Mouse (Mus musculus) midbrain, embryonic 10.5 days (tissue): ENCODE data around the gene Lamc1. TPM values are rescaled to one million over a fixed set of nuclear protein-coding genes. Genes with fewer than 3 reads are reported as not detected.
"Not testable (repeated sequence)": the region's sequence is repeated elsewhere in the genome, so short reads cannot be mapped to it uniquely, and the experiment has no call there.

ENCODE experiments used
- DNase-seq: peaks from one replicate; pipeline ENCODE4 v3.0.0-alpha.2; 2017; ENCODE audit warnings: low spot score
- H3K27ac ChIP-seq: fragments of 300-500 bp; sonication (generic); replicated peaks from 2 replicates; pipeline ENCODE4 v1.5.1; 2016; ENCODE audit warnings: mild to moderate bottlenecking
- H3K27me3 ChIP-seq: fragments of 300-500 bp; sonication (generic); 2 replicates; pipeline ENCODE4 v1.6.1; 2016; ENCODE audit warnings: low read depth, mild to moderate bottlenecking; ENCODE audit not compliant: poor library complexity, severe bottlenecking
- H3K36me3 ChIP-seq: fragments of 300-500 bp; sonication (generic); 2 replicates; pipeline ENCODE4 v1.6.1; 2016; ENCODE audit warnings: mild to moderate bottlenecking, moderate library complexity
- H3K4me1 ChIP-seq: fragments of 300-500 bp; sonication (generic); 2 replicates; pipeline ENCODE4 v1.6.1; 2016
- H3K4me3 ChIP-seq: fragments of 300-500 bp; sonication (generic); 2 replicates; pipeline ENCODE4 v1.5.1; 2016; ENCODE audit warnings: mild to moderate bottlenecking, moderate library complexity
- H3K9me3 ChIP-seq: fragments of 300-500 bp; sonication (generic); replicated peaks from 2 replicates; pipeline ENCODE4 v1.6.1; 2016; ENCODE audit warnings: mild to moderate bottlenecking
- WGBS: fragments of 180-500 bp; shearing (Covaris S2); methylation state at CpG from one replicate; pipeline ENCODE4 v1.1.7; 2016; 5-methylcytosine and 5-hydroxymethylcytosine counted together
- polyA plus RNA-seq: library from polyadenylated mRNA; unstranded; fragments of >200 nt; fragmentation: Nextera tagmentation; extraction: Ambion mirVana; gene quantifications from 2 replicates; pipeline ENCODE4 v1.2.1, GENCODE M21; 2016

Gene Lamc1
- polyA plus RNA-seq, 1 experiment from 2014 or later = 21.2 TPM

GRCm38 (mm10) chr1:153308915-153309296, 23.7 kb downstream of the Lamc1 start:
- Histone ChIP-seq H3K36me3 (peaks cover 9% of the 10 kb centered on the region), H3K27ac (peak overlapping the region; percentile 29; the same call in 1 of the 2 replicates), H3K4me1 (peaks cover 23% of the 10 kb centered on the region), H3K4me3 (no peak overlapping the region), H3K27me3 (no peaks in the 10 kb centered on the region), H3K9me3 (no peaks in the 10 kb centered on the region)
- DNase-seq = no peak
- WGBS = 62% methylated on average over 10 of the region's 10 CpGs

DNA sequence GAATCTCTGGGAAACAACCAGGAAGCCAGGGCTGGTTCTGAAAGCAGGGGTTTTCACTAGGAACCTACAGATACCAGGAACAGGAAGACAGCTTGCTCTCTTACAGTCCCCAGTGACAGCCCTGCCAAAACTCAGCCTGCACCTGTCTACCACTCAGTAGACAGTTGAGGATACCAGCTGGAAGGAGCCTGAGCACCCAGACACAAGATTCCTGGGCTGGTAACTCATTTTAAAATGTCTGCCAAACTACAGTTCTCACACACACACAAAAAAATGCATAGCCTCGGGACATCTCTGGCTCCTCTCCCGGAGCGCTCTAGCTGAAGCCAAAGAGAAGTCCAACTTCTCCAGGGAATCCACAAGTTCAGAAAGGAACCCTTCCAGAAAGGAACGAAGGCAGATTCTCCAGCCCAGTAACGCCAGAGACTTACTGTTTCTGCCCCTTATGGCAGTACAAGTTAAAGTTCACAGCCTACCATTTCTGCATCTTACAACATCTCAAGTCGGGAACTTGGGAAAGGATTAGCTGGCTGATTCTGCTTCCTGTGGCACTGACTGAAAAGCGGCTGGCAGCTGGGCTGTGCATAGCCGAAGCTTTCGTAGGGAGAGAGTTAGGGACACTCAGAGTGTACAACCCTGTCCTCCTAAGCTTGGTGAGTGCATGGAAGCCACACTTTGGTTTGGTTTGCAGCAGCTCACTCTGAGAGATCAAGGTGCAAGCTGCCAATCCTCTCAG, 24.2 kb downstream of the Lamc1 start:
- H3K27me3 ChIP-seq = no peaks in the 10 kb centered on the region
- H3K4me1 ChIP-seq = peaks cover 23% of the 10 kb centered on the region
- peaks cover 3% of the 10 kb centered on the region; the same call in 1 of the 2 replicates for H3K36me3 ChIP-seq
- 76% methylated on average over 9 of the region's 9 CpGs for WGBS
- peak overlapping the region; percentile 29; the same call in 1 of the 2 replicates for H3K27ac ChIP-seq
- DNase-seq = no peak
- H3K9me3 ChIP-seq = no peaks in the 10 kb centered on the region
- H3K4me3 ChIP-seq = no peak overlapping the region

- 69% methylated on average over 12 of the region's 12 CpGs for WGBS
- no peak for DNase-seq
Observed at GRCm38 (mm10) chr1:153307509-153308178, 24.9 kb downstream of the Lamc1 start.

GRCm38 (mm10) chr1:153305728-153306127, 26.9 kb downstream of the Lamc1 start:
- H3K4me3 ChIP-seq, H3K9me3 ChIP-seq, DNase-seq, H3K27ac ChIP-seq, H3K36me3 ChIP-seq, H3K27me3 ChIP-seq: not testable (repeated sequence)
- 93% methylated on average over 9 of the region's 9 CpGs for WGBS
- H3K4me1 ChIP-seq = peaks cover 23% of the 10 kb centered on the region

More at GRCm38 (mm10) chr1:153307509-153308178, 24.9 kb downstream of the Lamc1 start:
- Histone ChIP-seq H3K27me3 (no peaks in the 10 kb centered on the region), H3K4me3 (no peak overlapping the region), H3K4me1 (peaks cover 23% of the 10 kb centered on the region), H3K36me3 (no peaks in the 10 kb centered on the region), H3K9me3 (no peaks in the 10 kb centered on the region), H3K27ac (0 out of 2 replicates have a peak overlapping the region, but pooled peaks have one; percentile 23)

- 96% methylated on average over 22 of the region's 22 CpGs for WGBS
- not testable (repeated sequence) for DNase-seq, H3K9me3 ChIP-seq, H3K4me3 ChIP-seq, H3K27me3 ChIP-seq, H3K27ac ChIP-seq, H3K36me3 ChIP-seq
- H3K4me1 ChIP-seq = peaks cover 23% of the 10 kb centered on the region
Observed at GRCm38 (mm10) chr1:153305249-153305648, 27.3 kb downstream of the Lamc1 start.

- H3K27ac ChIP-seq, H3K27me3 ChIP-seq, H3K4me1 ChIP-seq, H3K36me3 ChIP-seq, H3K4me3 ChIP-seq, H3K9me3 ChIP-seq, DNase-seq: not testable (repeated sequence)
- whole genome bisulfite sequencing = 93% methylated on average over 5 of the region's 5 CpGs
Observed at GRCm38 (mm10) chr1:153299436-153299835, 33.1 kb downstream of the Lamc1 start.

GRCm38 (mm10) chr1:153297774-153298363, 34.7 kb downstream of the Lamc1 start:
- peaks cover 16% of the 10 kb centered on the region for H3K4me1 ChIP-seq
- not testable (repeated sequence) for H3K4me3 ChIP-seq, DNase-seq, H3K27ac ChIP-seq, H3K36me3 ChIP-seq, H3K9me3 ChIP-seq, H3K27me3 ChIP-seq
- WGBS = 92% methylated on average over 4 of the region's 4 CpGs

DNA sequence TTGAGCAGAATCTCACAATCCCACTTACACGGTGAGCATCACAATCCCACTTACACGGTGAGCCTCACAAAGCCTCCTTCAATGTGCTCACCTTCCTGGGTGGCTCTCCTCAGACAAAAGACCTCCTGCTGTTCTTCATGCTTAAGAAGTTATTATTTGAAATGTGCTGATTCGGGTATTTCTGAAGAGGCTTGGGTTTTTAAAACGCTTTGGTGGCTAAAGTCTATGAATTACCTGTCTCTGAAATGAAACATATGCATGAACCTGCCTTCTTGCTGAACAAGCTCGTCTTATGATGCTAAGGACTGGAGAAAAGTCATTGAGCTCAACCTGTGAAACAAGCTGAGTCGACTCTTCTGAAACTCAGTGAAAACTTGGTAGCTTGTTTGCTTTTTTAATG, 36.6 kb downstream of the Lamc1 start:
- Histone ChIP-seq H3K4me1 (peaks cover 29% of the 10 kb centered on the region), H3K9me3 (no peaks in the 10 kb centered on the region; the same call in 1 of the 2 replicates), H3K36me3 (no peaks in the 10 kb centered on the region), H3K27ac (no peak overlapping the region), H3K4me3 (no peak overlapping the region), H3K27me3 (no peaks in the 10 kb centered on the region)
- 76% methylated on average over 6 of the region's 6 CpGs for WGBS
- no peak for DNase-seq

DNA sequence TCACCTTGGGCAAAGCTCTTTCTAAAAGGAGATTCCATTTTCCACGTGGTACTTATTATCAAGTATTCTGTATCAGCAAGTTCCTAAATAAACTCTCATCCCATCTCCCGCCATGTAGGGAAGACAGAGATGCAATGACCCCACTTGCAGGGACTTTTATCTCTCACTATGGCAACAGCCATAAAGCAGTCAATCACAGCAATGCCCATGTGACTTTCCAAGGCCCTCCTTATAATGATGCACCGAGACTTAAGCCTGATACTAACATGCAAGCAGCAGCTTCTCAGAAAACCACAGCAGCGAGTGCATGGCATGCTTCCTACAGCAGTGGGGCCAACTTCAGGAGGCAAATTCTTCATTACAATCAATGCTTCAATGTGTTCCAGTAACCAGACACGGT, 39.7 kb downstream of the Lamc1 start:
- no peaks in the 10 kb centered on the region for H3K9me3 ChIP-seq
- H3K27me3 ChIP-seq = no peaks in the 10 kb centered on the region
- peaks cover 29% of the 10 kb centered on the region for H3K4me1 ChIP-seq
- no peak for DNase-seq
- no peak overlapping the region for H3K27ac ChIP-seq
- no peaks in the 10 kb centered on the region for H3K36me3 ChIP-seq
- H3K4me3 ChIP-seq = no peak overlapping the region
- 70% methylated on average over 5 of the region's 5 CpGs for WGBS

DNA sequence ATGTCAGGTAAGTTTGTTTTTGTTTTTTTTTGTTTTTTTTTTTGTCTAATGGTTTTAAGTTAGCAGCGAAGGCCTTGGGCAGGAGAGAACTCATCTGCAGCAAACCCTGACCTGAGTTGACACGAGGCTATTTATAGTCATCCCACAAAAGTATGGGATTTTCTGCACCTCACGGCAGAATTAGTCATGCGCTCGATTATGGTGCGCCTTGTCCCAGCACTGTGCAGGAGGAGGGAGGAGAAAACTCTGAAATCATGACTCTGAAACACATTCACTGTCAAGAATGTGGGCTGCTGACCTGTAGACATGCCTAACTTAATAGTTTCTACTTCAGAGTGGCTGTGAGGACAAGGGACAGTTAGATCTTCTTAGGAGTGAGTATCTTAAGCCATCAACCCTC, 40.4 kb downstream of the Lamc1 start:
- Histone ChIP-seq H3K36me3 (no peaks in the 10 kb centered on the region), H3K4me3 (no peak overlapping the region), H3K27ac (no peak overlapping the region), H3K4me1 (peaks cover 29% of the 10 kb centered on the region), H3K9me3 (no peaks in the 10 kb centered on the region), H3K27me3 (no peaks in the 10 kb centered on the region)
- WGBS = 62% methylated on average over 6 of the region's 6 CpGs
- DNase-seq = no peak

DNA sequence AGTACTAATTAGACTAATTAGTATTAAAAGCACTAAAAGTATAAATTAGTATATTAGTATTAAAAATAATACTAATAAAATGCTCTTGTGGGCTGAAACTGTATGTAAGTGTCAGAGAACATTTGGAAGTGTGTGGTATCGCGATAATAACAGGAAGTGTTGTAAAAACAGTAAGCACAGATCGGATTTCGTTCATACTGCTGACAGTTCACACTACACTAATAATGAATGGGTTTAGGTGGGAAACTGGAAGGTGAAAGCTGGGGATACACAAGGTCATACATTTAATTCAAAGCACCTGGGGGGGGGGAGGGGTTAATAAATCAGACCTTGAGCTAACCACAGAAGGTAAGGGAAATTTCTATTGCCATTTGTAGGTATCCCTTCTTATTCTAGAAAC, 41.2 kb downstream of the Lamc1 start:
- WGBS = 87% methylated on average over 4 of the region's 4 CpGs

DNA sequence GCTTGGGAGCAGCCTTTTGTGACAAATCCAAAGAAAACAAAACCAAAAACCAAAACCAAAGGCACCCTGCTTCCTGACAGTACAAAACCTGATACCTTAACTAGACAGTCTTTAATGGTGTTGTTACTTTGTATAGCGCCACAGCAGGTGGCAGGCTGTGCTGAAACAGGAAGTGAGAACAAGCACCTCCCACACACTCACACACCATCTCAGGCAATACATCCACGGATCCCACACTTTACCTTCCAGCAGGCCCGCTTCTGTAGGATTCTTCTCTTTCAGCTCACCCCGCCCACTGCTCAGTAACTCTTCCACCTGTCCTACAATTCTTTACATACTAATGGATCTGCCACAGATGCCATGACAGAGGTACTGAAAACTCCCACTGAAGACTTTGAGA, 44.6 kb downstream of the Lamc1 start:
- H3K27ac ChIP-seq = no peak overlapping the region
- no peaks in the 10 kb centered on the region for H3K36me3 ChIP-seq
- no peak overlapping the region for H3K4me3 ChIP-seq
- H3K4me1 ChIP-seq = peaks cover 22% of the 10 kb centered on the region
- no peaks in the 10 kb centered on the region for H3K9me3 ChIP-seq
- H3K27me3 ChIP-seq = no peaks in the 10 kb centered on the region
- WGBS = 84% methylated on average over 4 of the region's 4 CpGs
- no peak for DNase-seq

More for the DNA sequence above, 41.2 kb downstream of the Lamc1 start:
- H3K27me3 ChIP-seq = no peaks in the 10 kb centered on the region
- DNase-seq = no peak
- no peaks in the 10 kb centered on the region for H3K36me3 ChIP-seq
- H3K4me3 ChIP-seq = no peak overlapping the region
- no peak overlapping the region for H3K27ac ChIP-seq
- peaks cover 29% of the 10 kb centered on the region for H3K4me1 ChIP-seq
- no peaks in the 10 kb centered on the region for H3K9me3 ChIP-seq

GRCm38 (mm10) chr1:153287443-153287842, 45.1 kb downstream of the Lamc1 start:
- 89% methylated on average over 5 of the region's 5 CpGs for WGBS
- no peaks in the 10 kb centered on the region for H3K27me3 ChIP-seq

More at GRCm38 (mm10) chr1:153287443-153287842, 45.1 kb downstream of the Lamc1 start:
- Histone ChIP-seq H3K4me1 (peaks cover 16% of the 10 kb centered on the region), H3K36me3 (no peaks in the 10 kb centered on the region), H3K27ac (no peak overlapping the region), H3K9me3 (no peaks in the 10 kb centered on the region), H3K4me3 (no peak overlapping the region)
- no peak for DNase-seq
